Mouse (Mus musculus) thymus, postnatal 25 days (tissue): ENCODE results near the gene Ccdc114.
"Not testable (repeated sequence)": the region's sequence is repeated elsewhere in the genome, so short reads cannot be mapped to it uniquely, and the experiment has no call there.

Experiments used
- DNase-seq: peaks from one replicate; pipeline ENCODE4 v3.0.0; 2022

The Ccdc114 gene

GRCm38 (mm10) chr7:45919083-45919671 lies 4.7 kb upstream of the Ccdc114 start:
- DNase-seq: peak; percentile 40

DNA sequence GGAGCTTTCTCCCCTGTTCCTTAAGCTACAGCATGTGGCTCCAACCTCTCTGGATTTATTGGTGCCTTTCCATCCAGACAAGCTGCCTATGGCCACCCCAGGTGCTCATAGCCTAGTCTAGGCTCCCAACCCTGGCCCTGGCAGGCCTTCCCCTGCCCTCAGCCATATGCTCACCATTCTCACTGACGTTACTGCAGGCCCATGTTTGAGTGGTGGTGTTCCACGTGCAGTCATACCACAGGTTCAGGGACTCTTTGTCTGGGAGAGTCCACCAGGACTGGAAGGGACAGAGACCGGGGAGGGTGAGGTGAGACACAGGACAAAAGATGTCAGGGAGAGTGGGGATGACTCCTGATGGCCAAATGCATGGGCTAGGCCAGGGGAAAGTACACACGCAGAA lies 4.1 kb upstream of the Ccdc114 start:
- peak; percentile 38 for DNase-seq

DNA sequence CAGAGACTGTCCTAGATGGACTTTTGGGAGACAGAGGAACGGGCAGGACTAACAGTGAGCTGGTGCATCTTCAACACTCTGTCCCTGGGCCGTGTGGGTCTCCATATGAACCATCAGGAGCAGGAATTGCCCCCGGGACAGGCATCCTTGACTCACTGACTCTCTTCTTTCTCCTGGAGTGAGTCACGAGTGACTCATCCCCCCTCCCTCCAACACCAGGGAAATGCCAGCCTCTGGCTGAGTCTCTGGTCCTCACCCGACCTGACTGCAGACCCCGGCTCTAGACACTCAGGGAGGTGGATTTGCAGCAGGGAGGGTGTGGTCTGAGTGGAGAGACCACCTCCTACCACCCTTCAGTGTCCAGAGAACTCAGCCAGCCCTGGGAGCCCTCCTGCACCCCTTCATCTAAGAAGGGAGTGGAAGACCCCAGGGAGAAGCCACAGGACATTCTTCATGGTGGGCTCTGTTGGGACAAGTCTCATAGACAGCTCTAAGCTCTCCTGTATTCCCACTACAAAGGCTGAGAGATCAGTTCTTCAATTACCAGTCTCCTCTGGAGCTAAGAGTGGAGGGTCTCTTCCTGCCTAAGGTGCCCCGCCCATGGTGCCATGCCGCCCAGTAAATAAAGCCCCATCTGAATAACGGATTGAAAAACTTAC lies 3.2 kb upstream of the Ccdc114 start:
- peak; percentile 38 for DNase-seq

GRCm38 (mm10) chr7:45921242-45921621 lies 2.6 kb upstream of the Ccdc114 start, which contains the start of gene Emp3:
TSS of gene Emp3 (minus strand) at chr7:45921404.
- peak; percentile 79 for DNase-seq

DNA sequence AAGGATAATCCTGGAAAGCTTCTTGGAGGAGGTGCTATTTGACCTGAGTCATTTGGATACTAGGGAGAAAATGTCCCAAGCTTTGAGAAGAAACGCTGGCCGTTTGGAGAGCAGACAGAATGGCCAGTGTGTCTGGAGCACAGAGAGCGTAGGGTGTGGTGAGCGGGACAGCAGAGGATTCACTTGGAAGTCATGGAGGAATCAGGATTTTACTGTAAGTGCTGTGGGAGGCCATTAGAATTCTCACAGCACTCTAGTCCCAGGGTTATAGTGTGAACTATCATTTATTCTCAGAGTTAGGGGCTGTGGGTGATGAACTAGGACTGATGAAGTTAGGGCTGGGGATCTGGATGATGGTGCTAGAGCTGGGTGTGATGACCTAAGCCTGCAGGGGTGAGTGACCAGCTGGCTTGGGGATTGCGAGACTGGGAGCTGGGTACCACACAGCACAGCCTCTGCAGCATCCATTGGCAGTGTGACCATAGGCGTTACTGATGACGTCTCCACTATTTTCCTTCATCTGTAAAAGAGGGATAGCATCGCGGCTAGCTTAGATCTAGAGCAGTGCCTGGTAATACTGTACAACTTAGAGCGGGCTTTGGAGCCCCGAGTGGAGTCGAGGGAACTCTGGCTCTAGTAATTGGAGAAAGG lies 1.8 kb upstream of the Ccdc114 start:
- DNase-seq: peak; percentile 22

GRCm38 (mm10) chr7:45922928-45923761 lies 727 bp upstream of the Ccdc114 start:
- peak; percentile 94 for DNase-seq

DNA sequence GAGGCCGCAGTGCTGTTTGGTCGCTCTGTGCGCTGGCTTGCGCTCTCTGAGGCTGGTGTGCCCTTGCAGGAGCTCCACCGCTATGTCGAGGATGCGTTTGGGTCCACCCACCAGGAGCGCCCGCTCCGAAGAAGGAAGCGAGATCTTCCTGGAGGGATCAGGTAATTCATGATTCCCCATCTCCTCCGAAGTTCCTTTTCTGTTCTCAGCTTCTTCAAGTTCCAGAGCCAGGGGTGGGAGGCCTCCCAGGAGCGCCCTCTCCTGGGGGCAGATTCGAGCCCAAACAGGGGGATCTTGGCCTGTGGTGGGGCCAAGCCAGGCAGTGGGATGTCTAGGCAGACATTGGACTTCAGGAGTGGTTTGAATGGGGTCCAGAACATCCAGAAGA lies 551 bp downstream of the Ccdc114 start:
- peak; percentile 76 for DNase-seq

- DNase-seq: no peak
These were observed 4.9 kb downstream of the Ccdc114 start for GRCm38 (mm10) chr7:45928626-45929295.

DNA sequence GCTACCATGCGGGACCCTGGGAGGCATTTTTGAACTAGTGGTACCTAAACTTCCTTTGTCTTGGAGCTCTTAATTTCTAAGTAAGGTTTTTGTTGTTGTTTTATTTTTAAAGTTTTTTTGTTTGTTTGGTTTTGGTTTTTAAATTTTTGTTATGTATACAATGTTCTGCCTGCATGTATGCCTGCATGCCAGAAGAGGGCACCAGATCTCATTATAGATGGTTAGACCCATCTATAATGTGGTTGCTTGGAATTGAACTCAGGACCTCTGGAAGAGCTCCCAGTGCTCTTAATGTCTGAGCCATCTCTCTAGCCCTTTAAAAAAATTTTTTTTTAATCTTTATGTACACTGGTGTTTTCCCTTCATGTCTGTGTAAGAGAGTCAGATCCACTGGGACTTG lies 5.8 kb downstream of the Ccdc114 start:
- DNase-seq: no peak

GRCm38 (mm10) chr7:45933766-45934165 lies 9.9 kb downstream of the Ccdc114 start:
- DNase-seq: not testable (repeated sequence)

- DNase-seq: peak; percentile 80
These were observed 11.2 kb downstream of the Ccdc114 start for GRCm38 (mm10) chr7:45935114-45935513.

DNA sequence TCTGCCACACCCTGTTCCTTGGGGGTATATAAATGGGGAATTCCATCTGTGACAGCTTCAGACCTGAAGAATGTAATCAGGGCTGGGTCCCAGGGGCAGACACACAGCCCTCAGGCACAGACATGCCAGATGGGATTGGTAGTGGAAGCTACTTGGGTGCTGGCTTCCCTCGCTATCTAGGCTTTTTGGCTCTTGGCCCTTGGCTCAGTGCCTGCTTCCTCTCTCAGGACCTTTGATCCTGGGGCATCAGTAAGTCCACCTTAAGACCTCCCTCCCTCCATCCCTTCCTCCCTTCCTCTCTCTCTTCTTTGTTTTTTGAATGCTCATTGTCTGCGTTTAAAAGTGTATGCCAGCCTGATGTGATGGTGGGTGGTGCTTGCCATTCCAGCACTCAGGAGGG lies 16.0 kb downstream of the Ccdc114 start:
- no peak for DNase-seq

DNA sequence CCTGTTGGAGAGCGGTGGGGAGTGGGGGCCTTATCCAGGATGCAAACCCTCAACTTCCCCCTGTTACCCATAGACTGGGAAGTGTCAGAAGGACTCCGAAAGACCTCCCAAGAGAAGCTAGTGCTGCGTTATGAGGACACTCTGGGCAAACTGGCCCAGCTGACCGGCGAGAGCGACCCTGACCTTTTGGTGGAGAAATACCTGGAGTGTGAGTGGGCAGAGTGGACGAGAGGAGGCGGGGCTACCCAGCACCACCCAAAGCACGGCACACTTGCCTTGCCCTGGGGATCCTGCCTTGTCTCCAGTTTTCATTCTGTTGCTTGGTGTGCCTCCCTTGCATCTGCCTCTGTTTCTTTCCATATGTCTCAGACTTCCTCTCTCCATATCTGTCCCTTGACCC lies 18.1 kb downstream of the Ccdc114 start:
- no peak for DNase-seq

DNA sequence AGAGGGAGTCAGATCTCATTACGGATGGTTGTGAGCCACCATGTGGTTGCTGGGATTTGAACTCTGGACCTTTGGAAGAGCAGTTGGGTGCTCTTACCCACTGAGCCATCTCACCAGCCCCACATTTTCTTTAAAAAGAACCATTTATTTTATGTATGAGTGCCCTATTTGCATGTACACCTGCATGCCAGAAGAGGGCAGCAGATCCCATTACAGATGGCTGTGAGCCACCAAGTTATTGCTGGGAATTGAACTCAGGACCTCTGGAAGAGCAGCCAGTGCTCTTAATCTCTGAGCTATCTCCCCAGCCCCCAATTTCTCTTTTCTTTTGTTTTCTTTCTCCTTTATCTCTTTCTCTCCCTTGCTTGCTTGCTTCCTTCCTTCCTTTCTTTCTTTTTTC lies 19.4 kb downstream of the Ccdc114 start:
- peak; percentile 22 for DNase-seq

DNA sequence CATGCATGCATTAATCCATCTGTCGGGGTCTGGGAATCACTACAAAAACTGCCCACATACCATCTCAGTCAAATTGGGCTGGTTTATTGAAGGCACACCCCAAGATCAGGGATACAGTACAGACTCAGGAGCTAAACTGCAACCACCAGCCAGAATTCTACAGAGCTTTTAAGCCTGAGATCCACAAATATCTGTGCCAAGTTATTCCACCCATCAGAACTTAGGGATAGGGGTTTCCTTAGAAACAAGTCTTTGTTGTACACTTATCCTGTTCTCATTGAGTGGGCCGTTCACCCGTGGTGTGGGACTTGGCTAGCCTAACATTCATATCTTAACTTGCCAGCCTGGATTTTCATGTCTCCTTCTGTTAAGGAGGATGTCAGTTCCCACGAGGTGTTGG lies 25.2 kb downstream of the Ccdc114 start:
- DNase-seq: no peak

DNA sequence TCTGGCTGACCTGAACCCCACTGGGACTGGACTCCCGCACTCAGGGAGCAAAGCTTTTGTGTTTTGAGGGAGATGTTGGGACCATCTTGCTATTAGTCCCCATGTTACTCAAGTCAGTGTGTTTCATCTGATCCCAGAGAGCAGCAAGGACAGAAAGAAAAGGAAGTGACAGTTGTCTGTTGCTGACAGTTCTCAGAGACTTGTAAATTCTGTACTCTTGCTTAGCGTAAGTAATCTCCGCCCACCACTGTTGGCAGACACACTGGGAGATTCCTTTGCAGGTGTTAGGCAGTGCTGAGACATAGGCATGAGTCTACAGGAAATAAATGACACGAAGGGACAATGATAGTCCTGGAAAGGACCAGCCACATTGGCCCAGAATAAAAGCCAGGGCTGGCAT lies 32.7 kb downstream of the Ccdc114 start:
- DNase-seq: no peak

GRCm38 (mm10) chr7:45971831-45972723 lies 48.2 kb downstream of the Ccdc114 start:
- DNase-seq: no peak

GRCm38 (mm10) chr7:45973271-45973687 lies 49.4 kb downstream of the Ccdc114 start:
- DNase-seq: no peak

DNA sequence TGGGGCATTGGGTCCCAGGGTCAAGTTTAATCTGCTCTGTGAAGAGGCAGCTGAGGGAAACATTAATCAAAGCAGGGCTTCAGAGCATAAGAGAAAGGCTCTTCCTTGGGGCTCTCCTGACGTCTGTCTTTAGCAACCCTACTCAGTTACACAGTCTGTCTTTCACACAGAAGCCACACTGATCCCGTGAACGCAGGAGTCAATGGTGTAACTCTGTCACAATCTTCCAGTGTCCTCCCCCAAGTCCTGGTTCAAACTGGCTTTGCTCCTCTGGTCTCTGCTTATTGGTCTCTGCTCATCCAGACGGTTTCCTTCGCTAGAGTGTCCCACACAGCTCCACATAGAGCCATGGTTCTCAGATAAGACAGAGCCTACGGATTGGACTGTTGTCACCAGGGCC lies 50.2 kb downstream of the Ccdc114 start:
- no peak for DNase-seq

- DNase-seq: no peak
These were observed 50.6 kb downstream of the Ccdc114 start for GRCm38 (mm10) chr7:45974512-45974911.

DNA sequence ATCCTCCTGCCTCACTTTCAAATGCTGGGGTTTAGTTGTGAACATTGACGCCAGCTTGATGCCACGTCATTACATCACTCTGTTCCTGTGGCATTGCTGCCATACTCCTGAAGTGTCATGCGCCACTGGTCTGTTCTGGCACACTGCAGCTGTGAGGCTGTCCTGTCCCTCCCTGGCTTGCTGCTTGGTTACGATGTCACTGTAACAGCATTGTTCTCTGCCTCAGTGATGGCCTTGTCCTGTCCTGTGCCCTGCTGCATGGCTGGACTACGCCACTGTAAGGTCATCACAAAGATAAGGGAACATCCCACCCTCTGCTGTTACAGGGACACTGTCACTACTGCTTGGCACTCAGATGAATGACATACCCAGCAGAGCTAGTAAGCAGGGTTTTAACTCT lies 57.7 kb downstream of the Ccdc114 start:
- DNase-seq: no peak

DNA sequence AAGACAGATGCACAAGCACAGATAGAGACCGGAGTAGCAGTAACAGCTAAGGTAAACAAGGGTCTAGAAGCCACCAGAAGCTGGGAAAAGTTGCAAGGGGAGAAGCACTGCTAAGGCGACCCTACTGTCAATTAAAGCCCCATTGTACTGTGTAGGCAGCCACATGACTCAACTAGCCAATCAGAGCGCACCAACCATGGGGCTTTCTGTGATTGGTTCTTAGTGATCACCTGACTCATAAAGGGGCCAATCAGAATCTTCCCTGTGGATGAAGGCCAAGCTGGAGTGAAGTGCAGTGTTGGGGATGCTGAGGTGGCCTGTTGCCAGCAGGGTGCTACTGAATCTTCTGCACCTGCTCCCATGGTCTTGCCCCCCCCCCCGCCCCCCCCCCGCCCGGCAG lies 63.0 kb downstream of the Ccdc114 start:
- DNase-seq: no peak
